Mouse (Mus musculus) liver, embryonic 16.5 days (tissue): Measurements from ENCODE around the gene Spata32. TPM values are rescaled to one million over a fixed set of nuclear protein-coding genes. Genes with fewer than 3 reads are reported as not detected.

ENCODE experiments used
- ATAC-seq: fragments of 200-750 bp; cut with Nextera tagmentation; 2 replicates; pipeline ENCODE4 v1.8.0; 2017; ENCODE audit warnings: low read depth, mild to moderate bottlenecking, moderate number of reproducible peaks, moderate library complexity
- H3K27ac ChIP-seq: fragments of 300-500 bp; sonication (generic); 2 replicates; pipeline ENCODE4 v1.5.1; 2014; ENCODE audit warnings: mild to moderate bottlenecking, low read length
- H3K27me3 ChIP-seq: fragments of 300-500 bp; sonication (generic); 2 replicates; pipeline ENCODE4 v1.6.1; 2014; ENCODE audit warnings: low read depth, low read length, mixed read lengths; ENCODE audit not compliant: control insufficient read depth, insufficient read depth
- H3K36me3 ChIP-seq: fragments of 300-500 bp; sonication (generic); 2 replicates; pipeline ENCODE4 v1.6.1; 2014; ENCODE audit warnings: mild to moderate bottlenecking; ENCODE audit not compliant: control insufficient read depth, insufficient read depth
- H3K4me1 ChIP-seq: fragments of 300-500 bp; sonication (generic); 2 replicates; pipeline ENCODE4 v1.6.1; 2014; ENCODE audit warnings: low read depth, low read length, mixed read lengths; ENCODE audit not compliant: control insufficient read depth
- H3K4me2 ChIP-seq: fragments of 300-500 bp; sonication (generic); 2 replicates; pipeline ENCODE4 v1.6.1; 2014; ENCODE audit warnings: low read depth, low read length, mixed read lengths
- H3K4me3 ChIP-seq: fragments of 300-500 bp; sonication (generic); 2 replicates; pipeline ENCODE4 v1.5.1; 2014; ENCODE audit warnings: low read depth, mild to moderate bottlenecking, low read length
- H3K9ac ChIP-seq: fragments of 300-500 bp; sonication (generic); 2 replicates; pipeline ENCODE4 v1.6.1; 2014; ENCODE audit warnings: low read depth, low read length
- H3K9me3 ChIP-seq: fragments of 300-500 bp; sonication (generic); replicated peaks from 2 replicates; pipeline ENCODE4 v1.6.1; 2016; ENCODE audit warnings: low read length; ENCODE audit not compliant: control insufficient read depth
- WGBS: fragments of 180-500 bp; shearing (Covaris S2); extraction: QIAGEN DNeasy Blood & Tissue Kit; methylation state at CpG from one replicate; pipeline ENCODE4 v1.1.7; 2014; ENCODE audit not compliant: insufficient replicate concordance; 5-methylcytosine and 5-hydroxymethylcytosine counted together
- polyA plus RNA-seq: library from polyadenylated mRNA; unstranded; fragments of >200 nt; fragmentation: Nextera tagmentation; extraction: Ambion mirVana; gene quantifications from 2 replicates; pipeline ENCODE4 v1.2.1, GENCODE M21; 2015

Spata32 gene
- polyA plus RNA-seq, 1 experiment from 2014 or later: not detected

GRCm38 (mm10) chr11:103192230-103192955 lies 25.8 kb downstream of the Spata32 start:
- no peak overlapping the region for H3K27ac ChIP-seq
- 67% methylated on average over 28 of the region's 28 CpGs for WGBS
- H3K9me3 ChIP-seq: no peaks in the 10 kb centered on the region
- no peaks in the 10 kb centered on the region for H3K36me3 ChIP-seq
- H3K9ac ChIP-seq: no peak overlapping the region
- no peaks in the 10 kb centered on the region for H3K4me1 ChIP-seq
- H3K4me3 ChIP-seq: no peak overlapping the region
- no peak for ATAC-seq
- peaks cover 20% of the 10 kb centered on the region for H3K27me3 ChIP-seq
- no peak overlapping the region for H3K4me2 ChIP-seq

GRCm38 (mm10) chr11:103184891-103185290 lies 33.3 kb downstream of the Spata32 start:
- Histone ChIP-seq H3K9ac (no peak overlapping the region), H3K4me2 (no peak overlapping the region), H3K27me3 (no peaks in the 10 kb centered on the region), H3K9me3 (no peaks in the 10 kb centered on the region), H3K4me1 (no peaks in the 10 kb centered on the region), H3K4me3 (no peak overlapping the region), H3K36me3 (no peaks in the 10 kb centered on the region), H3K27ac (no peak overlapping the region)
- ATAC-seq: no peak
- WGBS: 51% methylated on average over 2 of the region's 2 CpGs

- no peaks in the 10 kb centered on the region for H3K36me3 ChIP-seq
- no peaks in the 10 kb centered on the region for H3K4me1 ChIP-seq
- H3K9ac ChIP-seq: no peak overlapping the region
- no peaks in the 10 kb centered on the region for H3K27me3 ChIP-seq
- H3K27ac ChIP-seq: no peak overlapping the region
- 68% methylated on average over 3 of the region's 3 CpGs for WGBS
- no peaks in the 10 kb centered on the region for H3K9me3 ChIP-seq
- H3K4me2 ChIP-seq: no peak overlapping the region
- no peak overlapping the region for H3K4me3 ChIP-seq
- ATAC-seq: no peak
Measured at GRCm38 (mm10) chr11:103181911-103182310, 36.3 kb downstream of the Spata32 start.

- Histone ChIP-seq H3K27me3 (no peaks in the 10 kb centered on the region), H3K9ac (no peak overlapping the region), H3K36me3 (no peaks in the 10 kb centered on the region), H3K4me2 (no peak overlapping the region), H3K9me3 (no peaks in the 10 kb centered on the region), H3K4me1 (no peaks in the 10 kb centered on the region), H3K4me3 (no peak overlapping the region), H3K27ac (no peak overlapping the region)
- ATAC-seq: no peak
- 72% methylated on average over 9 of the region's 9 CpGs for WGBS
Measured at GRCm38 (mm10) chr11:103181349-103181748, 36.9 kb downstream of the Spata32 start.

GRCm38 (mm10) chr11:103180426-103180825 lies 37.8 kb downstream of the Spata32 start:
- Histone ChIP-seq H3K27ac (no peak overlapping the region), H3K4me1 (no peaks in the 10 kb centered on the region; the same call in 1 of the 2 replicates), H3K4me2 (no peak overlapping the region), H3K36me3 (no peaks in the 10 kb centered on the region), H3K9me3 (no peaks in the 10 kb centered on the region), H3K27me3 (no peaks in the 10 kb centered on the region), H3K9ac (no peak overlapping the region), H3K4me3 (no peak overlapping the region)
- 36% methylated on average over 1 of the region's 1 CpGs for WGBS
- no peak for ATAC-seq

- Histone ChIP-seq H3K36me3 (no peaks in the 10 kb centered on the region), H3K9ac (no peak overlapping the region), H3K27me3 (no peaks in the 10 kb centered on the region), H3K4me1 (no peaks in the 10 kb centered on the region; the same call in 1 of the 2 replicates), H3K27ac (no peak overlapping the region), H3K4me3 (no peak overlapping the region), H3K9me3 (no peaks in the 10 kb centered on the region), H3K4me2 (no peak overlapping the region)
- no peak for ATAC-seq
- WGBS: 74% methylated on average over 8 of the region's 8 CpGs
Measured at GRCm38 (mm10) chr11:103178748-103179147, 39.5 kb downstream of the Spata32 start.

GRCm38 (mm10) chr11:103177815-103178485 lies 40.3 kb downstream of the Spata32 start:
- Histone ChIP-seq H3K27ac (no peak overlapping the region), H3K36me3 (no peaks in the 10 kb centered on the region), H3K4me3 (no peak overlapping the region), H3K27me3 (no peaks in the 10 kb centered on the region), H3K4me1 (peaks cover 2% of the 10 kb centered on the region; the same call in 1 of the 2 replicates), H3K9me3 (no peaks in the 10 kb centered on the region), H3K4me2 (peak overlapping the region; percentile 3; the same call in 1 of the 2 replicates), H3K9ac (no peak overlapping the region)
- ATAC-seq: peak; percentile 30
- WGBS: 38% methylated on average over 15 of the region's 15 CpGs

- Histone ChIP-seq H3K9me3 (no peaks in the 10 kb centered on the region), H3K4me1 (peaks cover 2% of the 10 kb centered on the region; the same call in 1 of the 2 replicates)
- WGBS: 49% methylated on average over 5 of the region's 5 CpGs
Measured at GRCm38 (mm10) chr11:103177216-103177615, 41.0 kb downstream of the Spata32 start.

GRCm38 (mm10) chr11:103176510-103176909 lies 41.7 kb downstream of the Spata32 start:
- Histone ChIP-seq H3K4me1 (peaks cover 5% of the 10 kb centered on the region), H3K36me3 (no peaks in the 10 kb centered on the region), H3K4me3 (no peak overlapping the region), H3K4me2 (no peak overlapping the region), H3K27me3 (peaks cover 6% of the 10 kb centered on the region), H3K9me3 (no peaks in the 10 kb centered on the region), H3K9ac (no peak overlapping the region), H3K27ac (no peak overlapping the region)
- ATAC-seq: no peak
- 79% methylated on average over 1 of the region's 1 CpGs for WGBS

More at GRCm38 (mm10) chr11:103177216-103177615, 41.0 kb downstream of the Spata32 start:
- H3K36me3 ChIP-seq: no peaks in the 10 kb centered on the region
- no peaks in the 10 kb centered on the region; the same call in 1 of the 2 replicates for H3K27me3 ChIP-seq
- no peak for ATAC-seq
- H3K27ac ChIP-seq: 0 out of 2 replicates have a peak overlapping the region, but pooled peaks have one; percentile 11
- peak overlapping the region; percentile 3; the same call in 1 of the 2 replicates for H3K4me2 ChIP-seq
- H3K9ac ChIP-seq: no peak overlapping the region
- H3K4me3 ChIP-seq: no peak overlapping the region
